Mouse (Mus musculus) kidney, postnatal 10 days (tissue): ENCODE measurements at regions not wholly inside any gene's neighbourhood (a gene's known extent, or its start where the extent isn't known, plus 50 kb on each side); places are given as distances from the start of the nearest gene placed in this dataset.
A peak's percentile ranks its signal among the peaks of the same experiment; 100 is the strongest.

ENCODE experiments used
- DNase-seq: peaks from one replicate; pipeline ENCODE4 v3.0.0; 2021; ENCODE audit warnings: mixed read lengths

DNA sequence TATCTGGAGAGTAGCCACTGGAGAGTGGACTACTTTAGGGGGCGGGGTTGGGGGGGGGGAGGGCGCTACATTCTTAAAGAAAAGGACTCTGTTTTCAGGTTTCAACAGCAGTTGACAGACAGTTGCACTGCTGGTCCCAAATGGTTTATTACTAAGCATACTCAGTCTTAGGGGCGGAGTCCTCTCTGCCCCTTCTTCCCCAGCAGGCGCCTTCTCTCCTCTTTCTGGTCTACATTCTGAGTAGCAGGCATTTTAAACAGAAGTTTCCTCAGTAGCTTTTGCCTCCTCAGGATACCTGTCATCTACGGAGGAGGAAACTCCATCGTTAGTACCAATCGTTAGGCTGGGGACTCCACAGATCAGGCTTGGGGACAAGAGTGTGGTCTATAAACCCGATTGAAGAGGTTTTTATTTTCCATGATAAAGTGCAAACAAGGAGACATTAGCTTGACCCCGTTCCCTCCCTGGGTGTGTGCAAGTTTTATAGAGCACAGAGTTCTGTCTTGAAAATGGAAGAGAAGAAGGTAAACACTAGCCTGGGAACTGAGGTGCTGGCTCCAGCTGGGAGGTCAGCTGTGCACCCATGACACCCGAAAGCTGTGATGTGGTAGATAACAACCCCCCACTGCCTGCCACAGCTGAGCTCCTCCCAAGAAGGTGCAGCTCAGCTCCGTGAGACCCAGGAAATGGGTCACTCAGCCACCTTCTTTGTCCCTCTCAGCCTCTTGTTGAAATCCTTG, 107.8 kb downstream of the Btg1 start:
- DNase-seq = no peak

DNA sequence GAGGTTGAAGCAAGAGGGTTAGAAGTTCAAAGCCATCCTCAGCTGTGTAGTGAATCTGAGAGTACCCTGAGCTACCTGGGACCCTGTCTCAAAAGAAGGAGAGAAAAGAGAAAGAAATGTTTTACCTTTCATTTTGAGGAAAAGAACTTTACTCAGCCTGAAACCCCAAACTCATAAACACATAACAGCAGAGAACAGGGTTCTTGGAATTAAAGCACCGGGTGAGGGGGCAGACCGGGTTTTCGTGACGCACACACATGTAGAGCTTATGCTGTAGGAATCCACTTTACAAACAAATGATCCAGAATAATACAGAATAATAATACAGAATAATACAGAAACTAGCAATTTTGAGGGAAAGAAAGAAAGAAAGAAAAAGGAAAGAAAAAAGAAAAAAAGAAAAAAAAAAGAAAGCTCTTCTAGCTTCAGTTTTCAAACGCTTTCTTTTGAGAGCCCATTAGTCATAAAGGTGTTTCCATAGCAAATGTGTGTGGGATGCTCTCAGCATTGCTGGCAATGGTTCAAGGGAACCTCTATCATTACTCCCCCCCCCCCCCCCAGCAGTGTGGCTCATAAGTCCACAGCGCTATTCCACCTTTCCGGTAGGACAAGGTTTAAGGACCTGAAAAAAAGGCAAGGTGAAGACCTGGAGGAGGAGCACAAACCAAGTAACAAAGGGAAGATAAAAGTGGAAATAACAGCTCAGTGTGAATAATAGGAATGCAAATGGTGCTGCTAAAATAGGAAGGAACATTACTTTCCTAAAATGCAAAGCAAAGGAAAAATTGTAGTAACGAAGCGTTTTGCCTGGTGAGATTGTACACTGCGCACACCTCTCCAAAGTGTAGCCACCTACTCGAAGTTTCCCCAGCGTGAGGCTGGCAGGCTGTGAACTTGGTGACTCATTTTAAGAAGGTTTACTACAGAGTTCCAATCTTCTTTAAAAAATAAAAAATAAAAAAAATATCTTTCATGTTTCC, 110.3 kb downstream of the Btg1 start:
- no peak for DNase-seq

GRCm38 (mm10) chr10:96733581-96733980, 116.8 kb downstream of the Btg1 start:
- no peak for DNase-seq

DNA sequence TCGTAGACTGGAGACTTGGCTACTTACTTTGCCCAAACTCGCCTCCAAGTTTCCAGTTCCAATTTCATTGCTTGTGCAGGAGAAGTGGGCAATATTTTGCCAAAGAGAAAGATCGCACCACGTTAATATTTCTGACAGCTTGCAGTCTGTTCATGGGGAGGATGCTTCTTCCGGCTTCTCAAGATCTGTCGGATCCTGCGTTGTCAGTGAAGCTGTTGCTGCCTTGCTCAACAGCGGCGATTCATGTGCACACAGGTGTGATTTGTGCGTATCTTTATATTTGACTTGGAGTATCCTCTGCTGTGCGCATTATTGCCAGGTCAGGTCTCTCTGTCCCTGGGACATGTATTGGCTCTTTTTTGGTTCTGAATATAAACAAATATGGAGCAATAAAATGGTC, 118.3 kb downstream of the Btg1 start:
- DNase-seq = no peak

- DNase-seq = no peak
These were observed 119.3 kb downstream of the Btg1 start for GRCm38 (mm10) chr10:96735885-96736628.

GRCm38 (mm10) chr10:96737972-96738371, 121.2 kb downstream of the Btg1 start:
- DNase-seq = no peak

DNA sequence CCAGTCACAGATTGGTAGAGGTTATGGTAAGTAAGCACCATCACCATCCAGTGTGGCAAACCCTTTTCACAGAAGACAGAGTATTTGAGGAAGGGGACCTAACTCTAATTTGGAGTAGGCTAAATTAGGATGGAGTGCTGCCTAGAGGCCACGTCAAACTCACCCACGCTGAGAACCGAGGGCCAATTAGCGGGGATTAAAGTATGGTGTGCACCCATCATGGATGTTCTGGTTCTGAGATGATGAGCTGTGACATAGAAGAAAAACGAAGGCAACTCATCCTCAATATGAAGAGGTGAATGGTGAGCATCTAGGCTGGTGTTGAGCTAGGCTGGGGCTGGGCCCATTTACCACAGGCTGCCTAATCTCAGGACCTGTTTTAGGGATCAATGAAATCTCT, 121.8 kb downstream of the Btg1 start:
- DNase-seq = no peak

- DNase-seq = peak; percentile 86
These were observed 127.5 kb downstream of the Btg1 start for GRCm38 (mm10) chr10:96744167-96744777.

DNA sequence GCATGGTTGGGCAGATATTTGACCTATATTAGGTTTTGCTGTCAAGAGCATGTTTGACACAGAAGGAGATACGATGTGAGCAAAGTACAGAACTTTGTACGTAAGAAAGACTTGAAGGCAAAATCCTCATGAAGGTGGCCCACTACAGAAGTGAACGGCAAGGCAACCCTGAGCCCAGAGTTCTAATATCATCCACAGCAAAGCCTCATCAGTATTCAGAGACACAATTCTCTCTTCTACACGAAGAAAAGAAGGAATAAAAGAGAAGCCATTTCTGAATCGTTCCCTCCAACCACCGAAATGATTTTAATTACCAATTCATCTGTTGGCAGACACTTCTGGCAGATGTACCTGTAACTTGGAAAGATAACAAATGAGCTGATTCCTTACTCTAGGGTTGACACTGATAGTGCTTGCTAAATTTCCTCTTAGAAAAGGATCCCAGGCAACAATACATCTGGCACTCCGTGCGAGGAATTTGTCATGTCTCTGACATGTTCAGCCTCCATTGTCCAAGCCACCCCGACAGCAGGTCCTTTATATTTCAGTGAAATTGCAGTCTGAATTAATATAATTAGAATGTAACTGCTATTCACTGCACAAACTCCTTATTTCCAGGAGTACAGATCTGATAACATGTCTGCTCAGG, 130.3 kb downstream of the Btg1 start:
- no peak for DNase-seq

DNA sequence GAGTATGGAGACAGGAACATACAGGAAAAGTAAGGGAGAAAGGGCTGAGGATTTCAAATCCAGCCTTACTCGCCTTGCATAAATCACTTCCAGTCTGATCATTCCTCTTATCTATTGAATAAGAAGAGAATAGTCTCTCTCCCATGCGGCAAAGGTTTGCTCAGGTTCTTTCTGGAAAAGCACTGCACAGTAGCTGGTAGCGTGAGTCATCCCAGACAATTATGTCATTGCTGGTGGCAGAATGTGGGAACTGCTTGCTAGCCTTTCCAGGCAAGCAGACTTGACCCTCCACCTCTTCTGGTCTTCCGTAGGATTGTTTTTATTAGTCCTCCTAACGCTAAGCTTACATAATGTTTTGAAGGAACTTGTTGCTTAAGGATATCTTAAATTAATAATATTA, 134.1 kb downstream of the Btg1 start:
- DNase-seq = peak; percentile 26

- DNase-seq = peak; percentile 96
These were observed 134.9 kb downstream of the Btg1 start for GRCm38 (mm10) chr10:96751580-96752264.

DNA sequence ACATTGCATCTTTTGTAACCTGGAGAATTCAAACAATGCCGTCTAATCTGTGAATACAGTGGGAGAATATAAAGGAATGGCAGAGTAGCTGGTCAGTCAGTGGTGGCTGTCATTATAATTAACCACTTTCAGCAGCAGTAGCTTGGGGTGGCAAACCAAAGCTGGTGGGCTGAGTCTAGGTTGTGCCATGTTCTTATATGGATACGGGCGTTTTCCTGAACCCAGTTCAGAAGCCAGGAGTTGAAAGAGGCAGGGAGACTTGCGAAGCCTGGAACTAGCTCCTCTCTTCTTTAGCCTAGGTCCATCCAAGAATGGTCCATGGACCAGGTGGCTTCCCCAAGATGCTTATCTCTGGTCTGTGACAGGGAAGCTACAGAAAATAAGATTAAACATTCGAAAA, 135.7 kb downstream of the Btg1 start:
- DNase-seq = no peak

DNA sequence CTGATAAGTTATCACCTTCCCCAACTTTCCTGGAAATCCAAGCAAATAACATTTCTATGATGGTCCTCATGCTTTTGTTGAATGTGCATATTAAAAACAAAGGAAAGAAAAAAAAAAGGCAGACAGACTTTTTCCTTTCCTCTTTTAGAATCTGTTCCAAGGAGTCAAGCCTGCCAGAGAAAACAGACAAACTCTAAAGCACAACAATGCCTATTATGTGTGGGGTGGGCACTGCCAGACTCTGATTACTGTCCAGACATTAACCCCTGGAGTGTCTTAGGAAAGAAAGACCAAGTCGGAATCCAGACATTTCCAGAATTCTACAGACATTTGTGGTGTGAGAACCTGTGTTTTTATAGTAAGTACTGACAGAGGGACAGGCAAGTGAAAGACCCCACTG, 136.7 kb downstream of the Btg1 start:
- peak; percentile 16 for DNase-seq

DNA sequence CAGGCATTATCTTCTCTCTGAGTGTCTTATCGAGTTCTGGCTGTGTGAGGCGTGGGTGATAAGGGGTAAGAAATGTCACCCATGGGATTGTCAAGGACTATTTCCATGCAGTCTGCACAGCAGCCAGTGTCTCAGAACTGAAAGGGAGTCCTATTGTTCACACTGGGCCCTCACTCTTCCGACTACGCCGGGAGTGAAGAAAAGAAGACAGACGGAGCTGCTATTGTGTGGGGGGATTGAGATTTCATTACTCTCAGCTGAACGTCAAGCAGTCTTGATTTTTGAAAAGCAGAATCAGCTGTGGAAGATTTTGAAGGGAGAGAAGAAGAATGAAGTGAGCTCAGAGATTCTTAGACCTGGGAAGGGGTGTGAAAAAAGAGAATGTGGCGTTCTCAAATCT, 138.9 kb downstream of the Btg1 start:
- DNase-seq = no peak

GRCm38 (mm10) chr10:96756355-96757084, 139.7 kb downstream of the Btg1 start:
- DNase-seq = no peak

GRCm38 (mm10) chr10:96757311-96757710, 140.5 kb downstream of the Btg1 start:
- no peak for DNase-seq

GRCm38 (mm10) chr10:96761601-96762000, 144.8 kb downstream of the Btg1 start:
- no peak for DNase-seq

- no peak for DNase-seq
These were observed 148.8 kb downstream of the Btg1 start for GRCm38 (mm10) chr10:96765626-96766025.

DNA sequence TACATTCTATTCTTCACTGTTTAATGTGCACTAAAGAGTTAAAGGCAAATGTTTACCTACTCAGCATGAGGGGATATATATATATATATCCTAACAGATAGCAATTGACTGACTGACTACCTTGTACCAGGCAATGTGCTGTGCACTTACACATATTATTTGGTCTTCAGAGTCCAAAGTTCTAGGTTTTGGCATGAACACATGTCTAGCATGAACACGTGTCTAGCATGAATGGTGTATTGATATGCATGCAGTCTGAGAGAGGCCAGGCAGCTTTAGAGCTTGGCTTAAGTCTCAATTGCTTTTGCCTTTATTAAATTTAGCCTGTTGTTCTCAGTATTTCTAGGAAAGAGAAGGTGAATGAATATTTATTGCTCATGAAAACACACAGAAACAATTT, 161.4 kb downstream of the Btg1 start:
- DNase-seq = no peak

GRCm38 (mm10) chr10:96783966-96784365, 167.2 kb downstream of the Btg1 start:
- no peak for DNase-seq
